Mouse (Mus musculus) embryonic fibroblast, embryonic 13.5 days (primary cell): ENCODE measurements around the gene Rabggtb.

Experiments
- CTCF ChIP-seq: IDR thresholded peaks from 2 replicates; pipeline ENCODE4 v1.5.1; 2011; ENCODE audit warnings: mild to moderate bottlenecking, control low read depth, low read length, moderate library complexity, borderline replicate concordance; ENCODE audit not compliant: insufficient read depth
- POLR2A ChIP-seq: IDR thresholded peaks from 2 replicates; pipeline ENCODE4 v1.6.1; 2011; ENCODE audit warnings: low read depth, mild to moderate bottlenecking, control low read depth, low read length, moderate library complexity

GRCm38 (mm10) chr3:153921147-153921910, 8.5 kb upstream of the Rabggtb start:
- TF ChIP-seq CTCF (no peak), POLR2A (no peak)
